Comparison of ENCODE assay signal across 8 mouse cellular contexts in genomic region chr8:77772210-77772886, GRCm38 (mm10). TPM values are rescaled to one million over a fixed set of nuclear protein-coding genes. Genes with fewer than 3 reads are reported as not detected.
A peak's percentile ranks its signal among the peaks of the same experiment; 100 is the strongest.
DNase-seq lines count a peak whose midpoint lies in the region; ATAC-seq lines count a peak whose summit lies in the region.

No protein-coding gene starts in this region.

- peak; percentile 68; the same call in 1 of the 2 replicates for ATAC-seq in neural tube, embryonic 12.5 days (ENCODE audit: low FRiP score, low read depth)
- ATAC-seq in kidney, embryonic 15.5 days (replicated peaks; ENCODE audit: low FRiP score) = peak; percentile 50; the same call in 1 of the 2 replicates
- no peak for ATAC-seq in liver, embryonic 12.5 days

- no peaks in the 10 kb centered on the region for H3K27me3 ChIP-seq in neural tube, embryonic 12.5 days (replicated peaks)
- no peaks in the 10 kb centered on the region for H3K27me3 ChIP-seq in kidney, embryonic 15.5 days
- H3K27me3 ChIP-seq in liver, embryonic 12.5 days (replicated peaks) = no peaks in the 10 kb centered on the region

- H3K4me2 ChIP-seq in neural tube, embryonic 12.5 days (replicated peaks) = no peak overlapping the region
- no peak overlapping the region for H3K4me2 ChIP-seq in kidney, embryonic 15.5 days
- no peak overlapping the region for H3K4me2 ChIP-seq in liver, embryonic 12.5 days

- no peaks in the 10 kb centered on the region for H3K36me3 ChIP-seq in neural tube, embryonic 12.5 days
- H3K36me3 ChIP-seq in kidney, embryonic 15.5 days = no peaks in the 10 kb centered on the region
- no peaks in the 10 kb centered on the region for H3K36me3 ChIP-seq in liver, embryonic 12.5 days

- no peak overlapping the region for H3K27ac ChIP-seq in neural tube, embryonic 12.5 days
- H3K27ac ChIP-seq in kidney, embryonic 15.5 days = peak overlapping the region; percentile 39; the same call in 1 of the 2 replicates
- H3K27ac ChIP-seq in liver, embryonic 12.5 days = no peak overlapping the region

- 57% methylated on average over 5 of the region's 5 CpGs for WGBS in neural tube, embryonic 12.5 days
- 42% methylated on average over 5 of the region's 5 CpGs for WGBS in kidney, embryonic 15.5 days
- 71% methylated on average over 5 of the region's 5 CpGs for WGBS in liver, embryonic 12.5 days (ENCODE audit: insufficient replicate concordance)

- H3K9me3 ChIP-seq in neural tube, embryonic 12.5 days = no peaks in the 10 kb centered on the region
- no peaks in the 10 kb centered on the region for H3K9me3 ChIP-seq in kidney, embryonic 15.5 days (replicated peaks)
- H3K9me3 ChIP-seq in liver, embryonic 12.5 days (replicated peaks) = no peaks in the 10 kb centered on the region

- no peaks in the 10 kb centered on the region for H3K4me1 ChIP-seq in neural tube, embryonic 12.5 days
- H3K4me1 ChIP-seq in kidney, embryonic 15.5 days = peaks cover 27% of the 10 kb centered on the region
- no peaks in the 10 kb centered on the region for H3K4me1 ChIP-seq in liver, embryonic 12.5 days

- DNase-seq in neural tube, embryonic 10.5 days (ENCODE audit: extremely low spot score, low spot score) = no peak
- peak; percentile 13 for DNase-seq in heart, adult 8-10 months (ENCODE audit: low spot score)
- peak; percentile 19 for DNase-seq in right cerebral cortex, postnatal 14 days
- DNase-seq in T-cell, adult 2 months (ENCODE audit: low spot score) = no peak
- no peak for DNase-seq in urinary bladder, postnatal 25 days (ENCODE audit: low spot score)

- H3K4me3 ChIP-seq in neural tube, embryonic 12.5 days = no peak overlapping the region
- H3K4me3 ChIP-seq in kidney, embryonic 15.5 days (replicated peaks) = no peak overlapping the region
- no peak overlapping the region for H3K4me3 ChIP-seq in liver, embryonic 12.5 days

- no peak overlapping the region for H3K9ac ChIP-seq in neural tube, embryonic 12.5 days
- no peak overlapping the region for H3K9ac ChIP-seq in kidney, embryonic 15.5 days
- H3K9ac ChIP-seq in liver, embryonic 12.5 days = no peak overlapping the region

RNA-seq across cellular contexts. Expression of gene Ednra, which starts 48.1 kb away (rescaled TPM):
- 14.3 and 14.5 TPM in 2 replicates for polyA plus RNA-seq in neural tube, embryonic 12.5 days (2016; fragmentation: Nextera tagmentation; extraction: Ambion mirVana)
- total RNA-seq in heart, adult 8-10 months (2022) = 10 to 100 TPM; 28.9 to 43.3 (median 39.1) TPM
- polyA plus RNA-seq in kidney, embryonic 15.5 days (2015; fragmentation: Nextera tagmentation; extraction: Ambion mirVana) = 27.8 and 30.5 TPM in 2 replicates
- 3.9 and 4.1 TPM in 2 replicates for polyA plus RNA-seq in liver, embryonic 12.5 days (2016; fragmentation: Nextera tagmentation; extraction: Ambion mirVana)

Comparison
In these comparisons a context has a peak if more than half of its experiments do, and no peak if none do; other contexts are left out.
1. DNase-seq: peak in heart, adult 8-10 months (single experiment) and right cerebral cortex, postnatal 14 days (single experiment); none in neural tube, embryonic 10.5 days (single experiment), T-cell, adult 2 months (single experiment) and urinary bladder, postnatal 25 days (single experiment).